Mouse (Mus musculus): ENCODE data around the gene Tkt.

The Tkt gene

DNA sequence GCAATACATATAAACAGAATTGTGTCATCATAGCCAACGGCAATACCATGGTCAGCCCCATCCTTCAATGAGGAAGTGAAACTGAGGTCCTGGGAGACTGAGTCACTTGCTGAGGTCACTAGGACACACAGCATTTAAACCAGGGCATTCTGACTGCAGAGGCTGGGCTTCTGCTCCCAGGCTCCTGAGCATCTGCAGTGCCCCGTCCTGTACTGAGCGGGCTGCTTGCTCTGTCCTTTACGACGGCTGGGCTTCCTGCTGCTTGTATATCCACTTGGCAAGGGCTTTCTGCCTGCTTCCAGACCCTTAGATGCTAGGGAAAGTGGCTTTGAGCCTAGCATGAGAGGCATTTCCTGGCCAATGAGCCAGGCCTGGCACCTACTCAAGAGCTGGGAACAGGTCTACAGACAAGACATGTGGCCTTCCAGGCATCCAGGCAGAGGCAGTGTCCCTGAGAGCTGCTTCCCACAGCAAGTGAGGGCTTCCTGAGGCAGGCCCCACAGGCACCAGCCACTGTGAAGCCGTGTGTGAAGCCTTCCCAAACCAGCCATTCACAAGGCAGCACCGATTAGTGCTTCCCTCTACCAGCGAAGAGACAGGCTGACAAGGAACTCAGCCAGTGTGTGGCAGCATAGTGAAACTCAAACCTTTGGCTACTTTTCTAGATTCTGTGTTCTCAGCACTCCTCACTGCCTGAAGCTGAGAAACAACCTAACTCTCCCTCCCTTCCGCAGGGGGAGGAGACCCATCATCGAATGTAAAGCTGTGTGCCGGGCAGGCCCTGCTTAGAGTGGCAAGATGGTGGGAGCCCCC lies 45.3 kb downstream of the Tkt start:
- no peaks in the 10 kb centered on the region for H3K27me3 ChIP-seq (ENCODE audit: insufficient read depth, low read length)

DNA sequence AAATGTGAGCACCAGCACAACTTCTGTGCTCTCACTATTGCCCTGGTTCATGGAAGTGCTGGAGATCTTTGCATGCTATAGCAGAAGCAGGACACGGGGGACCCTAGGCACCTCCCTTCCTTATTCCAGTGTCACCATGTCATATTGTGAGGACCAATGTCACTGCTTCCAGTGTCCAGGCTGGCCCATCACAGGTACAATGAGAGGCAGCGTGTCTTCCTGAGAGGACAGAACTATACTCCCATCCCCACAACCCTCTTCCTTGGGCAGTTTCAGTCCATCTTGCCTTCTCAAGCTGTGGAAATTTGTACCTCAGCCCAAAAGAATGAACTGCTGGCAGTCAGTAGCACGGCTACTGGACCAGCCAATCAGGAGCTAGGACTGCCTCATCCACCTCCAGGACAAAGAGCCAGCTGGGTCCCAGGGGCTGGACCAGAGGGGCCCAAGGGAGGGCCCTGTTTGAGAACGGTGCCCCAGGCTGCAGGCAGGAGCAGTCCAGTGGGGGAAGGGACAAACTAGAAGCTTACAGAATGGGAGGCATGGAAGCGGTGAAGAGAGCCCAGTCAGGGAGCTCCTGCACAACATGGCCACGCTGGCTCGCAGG lies 46.0 kb downstream of the Tkt start:
- H3K36me3 ChIP-seq (ENCODE audit: insufficient read depth, low read length), result peaks cover 36% of the 10 kb centered on the region
- H3K27me3 ChIP-seq (ENCODE audit: insufficient read depth, low read length), result no peaks in the 10 kb centered on the region
- TF ChIP-seq CTCF (conservative IDR thresholded peaks at IDR 0.05; ENCODE audit: low read length), result no peak
- TF ChIP-seq NANOG (IDR thresholded peaks at IDR 0.05; ENCODE audit: borderline replicate concordance, low read length), result no peak
- peaks cover 44% of the 10 kb centered on the region for H3K4me1 ChIP-seq (replicated peaks; ENCODE audit: low read depth, low read length)
- no peaks in the 10 kb centered on the region for H3K9me3 ChIP-seq (ENCODE audit: low read length)
- H3K4me3 ChIP-seq (replicated peaks; ENCODE audit: low read length), result no peak overlapping the region

More for the DNA sequence above, 45.3 kb downstream of the Tkt start:
- no peaks in the 10 kb centered on the region for H3K9me3 ChIP-seq (ENCODE audit: low read length)
- H3K36me3 ChIP-seq (ENCODE audit: insufficient read depth, low read length), result peaks cover 29% of the 10 kb centered on the region
- H3K4me1 ChIP-seq (replicated peaks; ENCODE audit: low read depth, low read length), result peaks cover 40% of the 10 kb centered on the region
- H3K4me3 ChIP-seq (replicated peaks; ENCODE audit: low read length), result no peak overlapping the region
- TF ChIP-seq CTCF (conservative IDR thresholded peaks at IDR 0.05; ENCODE audit: low read length), result no peak
- no peak for TF ChIP-seq POU5F1 (IDR thresholded peaks at IDR 0.05; ENCODE audit: borderline replicate concordance, low read length)
- TF ChIP-seq NANOG (IDR thresholded peaks at IDR 0.05; ENCODE audit: borderline replicate concordance, low read length), result no peak

DNA sequence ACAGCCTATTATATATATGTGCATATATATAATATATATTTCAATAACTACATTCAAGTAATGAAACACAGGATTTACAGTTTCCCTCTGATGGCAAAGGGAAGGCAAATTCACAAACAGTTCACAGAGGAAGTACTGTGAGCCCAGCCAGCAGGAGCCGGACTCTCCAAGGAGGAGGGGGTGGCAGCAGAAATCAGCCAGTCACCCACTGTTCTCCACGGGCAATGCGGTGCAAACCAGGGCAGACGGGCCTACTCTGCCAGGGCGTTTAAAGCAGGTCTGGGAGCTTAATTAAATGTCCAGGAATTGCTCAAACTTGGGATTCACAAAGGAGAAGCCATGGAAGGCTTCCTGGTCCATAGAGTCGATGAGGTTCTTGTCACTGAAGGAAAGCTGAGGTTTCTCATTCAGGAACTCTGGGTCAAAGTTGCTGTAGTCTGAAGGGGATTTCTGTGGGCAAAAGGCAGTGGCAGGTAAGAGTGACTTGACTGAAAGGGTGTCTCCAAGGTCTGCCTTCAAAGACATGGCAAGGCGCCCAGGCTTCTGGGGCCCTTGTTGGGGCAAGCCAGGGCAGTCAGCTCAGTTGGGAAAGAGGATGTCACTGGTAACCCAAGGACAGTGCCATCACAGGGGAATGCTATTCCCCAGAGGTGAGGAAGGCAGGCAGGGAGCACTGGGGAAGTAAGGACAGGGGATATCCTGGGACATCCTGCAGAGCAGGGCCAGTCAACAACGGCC lies 47.6 kb downstream of the Tkt start:
- Histone ChIP-seq H3K27me3 (ENCODE audit: insufficient read depth, low read length) (no peaks in the 10 kb centered on the region), H3K4me1 (replicated peaks; ENCODE audit: low read depth, low read length) (peaks cover 30% of the 10 kb centered on the region), H3K4me3 (replicated peaks; ENCODE audit: low read length) (no peak overlapping the region), H3K9me3 (ENCODE audit: low read length) (no peaks in the 10 kb centered on the region), H3K36me3 (ENCODE audit: insufficient read depth, low read length) (peaks cover 49% of the 10 kb centered on the region)
- TF ChIP-seq CTCF (conservative IDR thresholded peaks at IDR 0.05; ENCODE audit: low read length) (no peak), NANOG (IDR thresholded peaks at IDR 0.05; ENCODE audit: borderline replicate concordance, low read length) (no peak), POU5F1 (IDR thresholded peaks at IDR 0.05; ENCODE audit: borderline replicate concordance, low read length) (no peak)

DNA sequence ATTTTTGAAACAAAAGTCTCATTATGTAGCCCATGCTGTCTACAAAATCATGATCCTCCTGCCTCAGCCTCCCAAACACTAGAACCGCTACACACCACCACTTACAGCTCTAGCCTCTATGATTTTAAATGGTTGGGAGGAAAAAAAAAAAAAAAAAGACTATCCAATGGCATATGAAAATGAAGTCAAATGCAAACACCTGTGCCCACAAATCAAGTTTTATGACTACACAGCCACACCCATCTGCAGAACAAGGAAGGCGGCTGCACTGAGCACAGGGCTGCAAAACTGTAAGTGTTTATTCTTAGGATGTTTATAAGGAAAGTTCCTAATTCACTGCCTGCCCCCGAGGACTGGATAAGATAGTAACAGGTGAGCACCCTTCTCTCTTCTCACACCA lies 48.2 kb downstream of the Tkt start:
- Histone ChIP-seq H3K27me3 (ENCODE audit: insufficient read depth, low read length) (no peaks in the 10 kb centered on the region), H3K9me3 (ENCODE audit: low read length) (no peaks in the 10 kb centered on the region), H3K4me3 (replicated peaks; ENCODE audit: low read length) (no peak overlapping the region), H3K4me1 (replicated peaks; ENCODE audit: low read depth, low read length) (peaks cover 25% of the 10 kb centered on the region), H3K36me3 (ENCODE audit: insufficient read depth, low read length) (peaks cover 56% of the 10 kb centered on the region)
- TF ChIP-seq NANOG (IDR thresholded peaks at IDR 0.05; ENCODE audit: borderline replicate concordance, low read length) (no peak), POU5F1 (IDR thresholded peaks at IDR 0.05; ENCODE audit: borderline replicate concordance, low read length) (no peak), CTCF (conservative IDR thresholded peaks at IDR 0.05; ENCODE audit: low read length) (no peak)

DNA sequence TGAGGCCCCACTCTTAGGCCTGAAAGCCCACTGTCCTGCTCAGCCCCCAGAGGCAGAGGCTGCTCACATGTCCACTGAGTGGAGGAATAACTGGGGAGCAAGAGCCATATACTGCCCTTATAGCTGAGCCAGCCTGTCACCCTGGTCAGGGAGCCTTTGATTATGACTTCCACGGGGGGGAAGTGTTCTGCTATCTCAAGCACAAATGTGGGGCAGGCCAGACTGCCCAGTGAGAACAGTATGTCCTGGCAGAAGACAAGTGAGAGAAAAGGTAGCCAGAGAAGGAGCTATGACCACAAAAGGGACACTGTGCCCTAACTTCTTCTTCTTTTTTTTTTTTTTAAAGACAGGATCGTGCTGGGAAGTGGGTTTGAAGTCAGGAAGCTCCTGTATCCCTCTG lies 49.0 kb downstream of the Tkt start:
- no peak overlapping the region for H3K4me3 ChIP-seq (replicated peaks; ENCODE audit: low read length)
- TF ChIP-seq NANOG (IDR thresholded peaks at IDR 0.05; ENCODE audit: borderline replicate concordance, low read length), result no peak
- TF ChIP-seq POU5F1 (IDR thresholded peaks at IDR 0.05; ENCODE audit: borderline replicate concordance, low read length), result no peak
- TF ChIP-seq CTCF (conservative IDR thresholded peaks at IDR 0.05; ENCODE audit: low read length), result no peak

DNA sequence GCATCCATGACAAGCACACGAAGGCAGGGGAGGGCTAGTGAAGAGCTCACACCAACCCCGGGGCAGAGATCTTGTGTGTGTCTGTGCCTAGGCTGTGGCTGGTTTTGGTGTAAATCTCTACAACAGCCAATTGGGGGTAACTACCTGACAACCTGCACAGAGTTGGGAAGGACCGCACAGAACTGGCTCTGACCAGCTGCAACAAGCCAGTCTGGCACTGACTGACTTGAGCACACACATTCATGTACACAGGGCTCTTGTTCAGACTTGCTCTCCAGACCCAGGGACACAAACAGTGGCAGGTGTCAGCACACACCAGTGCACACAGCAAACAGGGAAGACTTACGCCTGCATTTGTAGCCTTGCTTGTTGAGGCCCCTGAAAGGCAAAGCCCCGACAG lies 58.7 kb downstream of the Tkt start:
- Histone ChIP-seq H3K36me3 (ENCODE audit: insufficient read depth, low read length) (peaks cover 43% of the 10 kb centered on the region), H3K9me3 (ENCODE audit: low read length) (no peaks in the 10 kb centered on the region), H3K4me3 (replicated peaks; ENCODE audit: low read length) (peak overlapping the region; percentile 37), H3K4me1 (replicated peaks; ENCODE audit: low read depth, low read length) (peaks cover 46% of the 10 kb centered on the region), H3K27me3 (ENCODE audit: insufficient read depth, low read length) (no peaks in the 10 kb centered on the region)
- TF ChIP-seq POU5F1 (IDR thresholded peaks at IDR 0.05; ENCODE audit: borderline replicate concordance, low read length) (no peak), CTCF (conservative IDR thresholded peaks at IDR 0.05; ENCODE audit: low read length) (no peak), NANOG (IDR thresholded peaks at IDR 0.05; ENCODE audit: borderline replicate concordance, low read length) (no peak)

More for the DNA sequence above, 49.0 kb downstream of the Tkt start:
- Histone ChIP-seq H3K4me1 (replicated peaks; ENCODE audit: low read depth, low read length) (peaks cover 22% of the 10 kb centered on the region), H3K9me3 (ENCODE audit: low read length) (no peaks in the 10 kb centered on the region), H3K36me3 (ENCODE audit: insufficient read depth, low read length) (peaks cover 63% of the 10 kb centered on the region), H3K27me3 (ENCODE audit: insufficient read depth, low read length) (no peaks in the 10 kb centered on the region)

DNA sequence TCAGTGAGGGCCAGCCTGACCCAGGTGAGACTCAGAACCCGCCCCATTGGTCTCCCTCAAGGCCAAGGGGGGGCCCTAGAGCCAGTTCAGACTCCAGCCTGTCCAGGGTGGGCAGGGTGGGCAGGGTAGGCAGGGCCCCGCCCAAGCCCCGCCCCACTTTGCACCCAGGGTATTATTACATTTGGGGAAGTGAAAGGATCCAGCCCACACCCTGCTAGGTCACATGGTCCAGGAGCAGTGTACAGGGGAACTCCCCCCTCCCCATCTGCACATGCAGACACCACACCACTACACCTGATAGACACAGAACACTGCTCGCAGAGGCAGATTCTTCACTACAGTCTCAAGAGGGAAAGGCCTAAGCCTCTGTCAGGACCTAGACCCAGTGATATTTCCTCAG lies 59.5 kb downstream of the Tkt start:
- TF ChIP-seq NANOG (IDR thresholded peaks at IDR 0.05; ENCODE audit: borderline replicate concordance, low read length), result no peak
- TF ChIP-seq CTCF (conservative IDR thresholded peaks at IDR 0.05; ENCODE audit: low read length), result no peak
- no peak for TF ChIP-seq POU5F1 (IDR thresholded peaks at IDR 0.05; ENCODE audit: borderline replicate concordance, low read length)
- no peaks in the 10 kb centered on the region for H3K9me3 ChIP-seq (ENCODE audit: low read length)
- peaks cover 34% of the 10 kb centered on the region for H3K36me3 ChIP-seq (ENCODE audit: insufficient read depth, low read length)
- peaks cover 55% of the 10 kb centered on the region for H3K4me1 ChIP-seq (replicated peaks; ENCODE audit: low read depth, low read length)
- no peaks in the 10 kb centered on the region for H3K27me3 ChIP-seq (ENCODE audit: insufficient read depth, low read length)
- peak overlapping the region; percentile 37 for H3K4me3 ChIP-seq (replicated peaks; ENCODE audit: low read length)

DNA sequence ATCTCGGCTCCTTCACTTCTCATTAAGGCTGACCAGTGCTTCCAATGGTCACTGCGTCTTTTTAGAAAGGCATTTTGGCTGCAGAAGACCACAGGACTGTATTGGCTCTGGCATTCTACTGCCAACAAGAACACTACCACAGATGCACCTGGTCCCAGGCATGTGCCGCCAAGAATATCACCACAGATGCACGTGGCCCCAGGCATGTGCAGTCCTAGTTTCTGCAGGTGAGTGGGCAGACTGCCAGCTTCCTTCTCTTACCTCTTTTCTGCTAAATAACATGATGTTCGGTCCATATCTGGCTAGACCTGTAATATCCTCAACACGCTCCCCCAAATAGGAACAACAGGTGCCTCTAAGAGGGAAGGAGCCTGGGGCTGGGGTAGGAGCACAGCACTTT lies 60.0 kb downstream of the Tkt start:
- Histone ChIP-seq H3K4me3 (replicated peaks; ENCODE audit: low read length) (0 out of 2 replicates have a peak overlapping the region, but pooled peaks have one; percentile 10), H3K36me3 (ENCODE audit: insufficient read depth, low read length) (peaks cover 33% of the 10 kb centered on the region), H3K9me3 (ENCODE audit: low read length) (no peaks in the 10 kb centered on the region), H3K4me1 (replicated peaks; ENCODE audit: low read depth, low read length) (peaks cover 59% of the 10 kb centered on the region), H3K27me3 (ENCODE audit: insufficient read depth, low read length) (no peaks in the 10 kb centered on the region)
- no peak for TF ChIP-seq CTCF (conservative IDR thresholded peaks at IDR 0.05; ENCODE audit: low read length)
- TF ChIP-seq POU5F1 (IDR thresholded peaks at IDR 0.05; ENCODE audit: borderline replicate concordance, low read length), result no peak
- no peak for TF ChIP-seq NANOG (IDR thresholded peaks at IDR 0.05; ENCODE audit: borderline replicate concordance, low read length)
